Mouse (Mus musculus) embryonic fibroblast, embryonic 13.5 days (primary cell): ENCODE measurements around the gene Sfta2.

Experiments
- CTCF ChIP-seq: IDR thresholded peaks from 2 replicates; pipeline ENCODE4 v1.5.1; 2011; ENCODE audit warnings: mild to moderate bottlenecking, control low read depth, low read length, moderate library complexity, borderline replicate concordance; ENCODE audit not compliant: insufficient read depth
- POLR2A ChIP-seq: IDR thresholded peaks from 2 replicates; pipeline ENCODE4 v1.6.1; 2011; ENCODE audit warnings: low read depth, mild to moderate bottlenecking, control low read depth, low read length, moderate library complexity

DNA sequence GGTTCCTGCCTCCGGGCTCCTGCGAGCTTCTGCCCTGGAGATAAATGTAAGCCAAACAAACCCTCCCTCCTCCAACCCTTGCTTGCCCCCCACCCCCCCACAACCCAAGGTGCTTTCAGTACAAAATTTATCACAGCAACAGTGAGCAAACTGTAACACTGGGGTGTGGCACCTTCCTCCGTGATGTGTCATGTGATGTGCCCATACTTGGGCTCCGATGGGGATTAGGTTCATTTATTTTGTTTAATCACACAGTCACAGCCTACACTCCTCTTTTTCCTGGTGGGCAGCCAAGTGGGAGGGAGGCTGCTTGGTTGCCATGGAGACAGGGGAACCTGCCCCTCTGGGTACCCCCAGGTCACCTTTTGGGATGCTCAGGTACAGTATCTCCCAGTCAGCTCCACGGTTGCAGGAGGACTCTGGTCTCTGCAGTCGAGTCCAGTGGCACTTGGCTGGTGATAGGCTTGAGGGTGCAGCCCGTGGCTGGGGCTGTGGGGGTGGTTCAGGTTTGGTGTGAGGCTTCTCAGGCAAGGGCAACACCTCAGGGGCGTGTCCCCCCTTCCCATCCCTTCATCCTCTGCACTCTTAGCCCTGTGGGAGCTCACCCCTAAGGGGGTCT, 496 bp downstream of the Sfta2 start:
- TF ChIP-seq POLR2A: no peak
- no peak for TF ChIP-seq CTCF
